Mouse (Mus musculus): ENCODE results near the gene Cdx2.

The Cdx2 gene

DNA sequence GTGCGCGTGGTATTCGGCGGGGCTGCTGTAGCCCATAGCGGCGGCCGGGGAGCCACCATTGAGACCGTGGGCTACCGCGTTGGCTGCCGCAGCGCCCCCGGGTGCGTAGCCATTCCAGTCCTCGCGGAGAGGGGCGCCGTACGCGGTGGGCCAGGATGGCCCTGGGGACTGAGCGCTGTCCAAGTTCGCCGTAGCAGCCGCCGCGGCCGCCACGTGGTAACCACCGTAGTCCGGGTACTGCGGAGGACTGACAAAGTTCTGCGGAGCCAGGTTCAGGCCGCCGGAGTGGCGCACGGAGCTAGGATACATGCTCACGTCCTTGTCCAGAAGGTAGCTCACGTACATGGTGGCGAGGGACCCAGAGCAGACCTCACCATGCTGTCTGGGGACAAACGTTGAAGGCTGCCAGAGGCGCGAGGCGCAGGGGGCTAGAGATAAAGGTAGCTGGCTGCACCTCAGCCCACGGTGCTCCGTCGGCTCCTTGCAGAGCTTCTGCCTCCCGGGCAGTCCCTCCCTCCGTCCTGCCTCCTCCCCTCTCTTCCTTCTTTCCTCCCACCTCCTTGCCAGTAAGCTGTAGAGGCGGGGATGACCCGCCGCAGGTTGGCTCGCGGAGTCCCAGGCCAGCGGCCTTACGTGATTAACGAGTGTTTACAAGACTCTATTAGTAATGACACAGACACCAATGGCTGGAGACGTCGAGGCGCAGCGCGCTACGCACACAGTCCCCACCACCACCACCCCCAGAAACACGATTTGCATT lies at the start of gene Cdx2:
Gene Cdx2, minus strand, starts transcription at position 633 of the 760 bp plus-strand sequence.
- no peak for DNase-seq (ENCODE audit: low spot score in 2 of 2)

DNA sequence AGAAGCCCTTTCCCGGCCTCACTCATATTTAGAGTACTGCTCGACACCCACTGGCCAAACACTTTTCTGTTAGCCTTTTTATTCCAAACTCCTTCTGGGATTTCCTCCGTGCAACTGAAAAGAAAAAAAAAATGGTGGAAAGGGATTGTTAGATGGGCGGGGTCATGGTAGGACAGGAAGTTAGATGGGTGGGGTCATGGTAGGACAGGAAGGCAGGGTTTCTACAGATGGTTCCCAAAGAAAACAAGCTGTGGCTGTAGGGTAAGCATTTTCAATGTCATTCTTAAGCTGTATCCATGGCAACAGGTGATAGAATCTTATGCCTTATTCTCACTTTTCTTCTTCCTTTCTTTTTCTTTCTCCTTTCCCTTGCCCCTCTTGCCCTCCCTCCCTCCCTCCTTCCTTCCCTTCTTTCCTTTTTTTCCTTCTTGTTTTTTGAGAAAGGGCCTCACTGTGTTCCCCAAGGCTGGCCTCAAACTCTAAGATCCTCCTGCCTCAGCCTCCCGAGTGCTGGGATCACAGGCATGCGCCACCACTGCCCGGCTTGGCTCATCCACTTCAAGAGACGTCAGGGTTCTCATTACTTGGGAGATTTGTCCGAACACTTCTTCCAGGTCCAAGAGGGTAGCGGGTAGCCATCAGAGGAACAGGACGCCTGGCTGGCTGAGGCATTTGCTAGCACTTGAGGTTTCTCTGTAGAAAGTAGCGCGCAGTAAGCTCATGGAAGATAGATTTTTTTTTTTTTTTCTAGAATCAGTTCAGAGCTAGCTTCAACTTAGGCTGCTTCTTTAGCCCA lies 49.4 kb upstream of the Cdx2 start:
- DNase-seq (ENCODE audit: low spot score in 2 of 2) = no peak

DNA sequence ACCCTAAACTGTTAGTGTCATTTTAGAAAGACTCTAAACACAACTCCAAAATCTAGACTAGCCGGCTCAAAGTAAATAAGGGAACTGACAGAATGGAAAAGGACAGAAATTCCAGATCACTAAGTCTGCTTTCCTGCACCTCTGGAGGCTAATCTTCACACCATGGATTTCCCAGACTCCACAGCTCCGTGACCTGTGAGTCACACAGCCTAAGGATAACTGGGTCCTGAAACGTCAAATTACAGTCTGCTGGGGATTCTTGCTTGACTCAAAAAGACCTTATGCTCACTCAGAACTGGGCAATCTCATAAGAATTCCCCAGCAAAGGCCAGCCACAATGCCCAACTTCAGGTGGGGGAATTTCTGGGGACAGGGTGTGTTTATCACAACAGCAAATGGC lies 48.7 kb upstream of the Cdx2 start:
- DNase-seq (ENCODE audit: low spot score in 2 of 2) = no peak

DNA sequence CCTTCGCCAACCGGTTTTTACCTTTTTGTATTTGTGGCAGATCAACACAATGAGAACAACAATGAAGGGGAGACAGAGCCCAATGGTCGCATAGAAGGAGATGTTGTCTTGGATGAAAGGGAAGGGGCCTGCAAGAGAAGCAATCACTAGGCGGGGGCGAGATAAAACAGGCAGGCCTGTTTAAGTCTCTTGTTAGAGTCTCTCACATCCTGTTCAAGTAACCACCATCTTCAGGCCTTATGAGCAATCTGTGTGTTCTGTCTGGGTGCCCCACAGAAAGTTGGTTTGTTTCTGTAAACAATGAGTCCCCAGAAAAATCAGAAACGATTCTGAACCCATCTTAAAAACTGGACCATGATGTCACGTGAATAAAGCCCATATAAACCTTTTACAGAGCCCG lies 47.9 kb upstream of the Cdx2 start:
- DNase-seq (ENCODE audit: low spot score in 2 of 2) = no peak

DNA sequence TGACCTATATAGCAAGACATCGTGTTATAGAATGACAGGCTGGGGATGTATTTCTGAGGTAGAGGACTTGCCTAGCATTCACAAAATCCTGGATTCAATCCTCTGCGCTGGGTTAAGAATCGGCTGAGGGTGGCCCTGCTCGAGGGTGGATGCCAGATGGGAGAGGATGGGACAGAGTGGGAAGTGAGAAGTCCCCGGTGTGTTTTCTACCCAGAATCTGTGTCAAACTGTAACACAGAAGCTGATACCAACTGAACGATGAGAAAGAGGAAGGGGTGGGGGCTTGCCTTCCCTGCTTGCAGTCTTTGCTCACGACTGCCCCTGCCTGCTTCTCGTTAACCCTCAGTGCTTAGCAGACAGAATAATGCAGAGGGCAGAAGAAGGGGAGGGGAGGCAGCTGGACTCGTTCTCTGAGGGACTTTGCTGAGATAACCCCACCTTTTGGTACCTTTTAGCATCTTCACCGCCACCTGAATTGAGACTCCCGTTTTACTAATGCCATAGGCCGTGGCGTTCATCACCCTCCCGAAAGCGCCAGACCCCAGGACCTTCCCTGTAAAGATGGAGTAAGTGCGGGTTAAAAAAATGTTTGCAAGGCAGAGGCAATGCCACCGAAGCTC lies 47.2 kb upstream of the Cdx2 start:
- no peak for DNase-seq (ENCODE audit: low spot score in 2 of 2)

DNA sequence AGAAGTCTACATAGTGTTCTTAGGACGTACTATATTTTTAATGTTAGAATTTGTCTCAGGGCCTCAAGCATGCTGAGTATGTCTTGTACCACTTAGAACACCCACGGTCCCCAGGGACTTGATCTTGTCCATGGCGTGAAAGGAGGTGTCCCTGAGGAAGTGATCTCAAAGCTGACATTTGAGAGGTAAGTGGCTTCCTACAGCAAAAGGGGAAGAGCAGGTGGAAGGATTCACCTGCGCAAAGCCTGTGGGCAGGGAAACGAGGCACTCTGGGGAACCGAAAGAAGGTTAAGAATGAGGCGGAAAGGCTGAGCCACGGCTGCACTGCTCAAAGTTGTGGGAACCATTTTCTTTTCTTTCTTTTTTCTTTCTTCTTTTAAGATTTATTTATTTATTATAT lies 44.9 kb upstream of the Cdx2 start:
- peak in 1 of 2 experiments; percentile 50 for DNase-seq (ENCODE audit: low spot score in 2 of 2)

DNA sequence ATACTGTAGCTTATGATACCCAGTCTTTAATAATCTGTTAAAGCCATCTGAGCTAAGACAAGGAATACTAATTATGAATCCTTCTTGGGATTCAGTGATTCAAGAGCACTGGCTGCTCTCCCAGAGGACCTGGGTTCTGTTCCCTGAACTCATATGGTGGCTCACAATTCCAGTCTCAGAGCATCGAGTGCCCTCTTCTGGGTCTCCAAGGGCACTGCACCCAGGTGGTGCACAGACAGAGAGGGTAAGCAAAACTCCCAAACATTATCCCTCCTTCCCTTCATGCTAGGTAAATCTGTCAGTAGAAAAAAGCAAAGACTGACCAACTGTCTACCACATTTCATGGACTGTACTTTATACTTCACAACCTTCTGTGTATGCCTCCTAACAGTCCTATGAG lies 38.9 kb upstream of the Cdx2 start:
- DNase-seq (ENCODE audit: low spot score in 2 of 2) = no peak

DNA sequence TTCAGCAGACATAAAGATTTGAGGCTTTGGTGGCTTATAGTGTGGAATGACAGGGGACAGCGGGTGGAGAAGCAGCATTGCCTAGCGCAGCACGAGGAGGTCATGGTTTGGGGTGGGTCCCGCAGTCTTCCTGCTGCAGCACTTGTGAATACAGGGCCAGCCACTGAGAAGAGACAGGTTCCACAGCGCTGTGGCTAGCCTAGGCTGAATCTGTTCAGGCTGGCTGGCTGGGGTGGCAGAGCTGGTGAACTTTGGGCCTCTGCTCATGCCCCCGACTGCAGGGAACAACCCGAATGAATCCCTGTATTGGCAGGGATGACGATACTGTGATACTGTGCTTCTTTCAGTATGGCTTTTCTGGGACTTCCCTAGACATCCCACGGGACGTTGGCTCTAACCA lies 36.8 kb upstream of the Cdx2 start:
- no peak for DNase-seq (ENCODE audit: low spot score in 2 of 2)

DNA sequence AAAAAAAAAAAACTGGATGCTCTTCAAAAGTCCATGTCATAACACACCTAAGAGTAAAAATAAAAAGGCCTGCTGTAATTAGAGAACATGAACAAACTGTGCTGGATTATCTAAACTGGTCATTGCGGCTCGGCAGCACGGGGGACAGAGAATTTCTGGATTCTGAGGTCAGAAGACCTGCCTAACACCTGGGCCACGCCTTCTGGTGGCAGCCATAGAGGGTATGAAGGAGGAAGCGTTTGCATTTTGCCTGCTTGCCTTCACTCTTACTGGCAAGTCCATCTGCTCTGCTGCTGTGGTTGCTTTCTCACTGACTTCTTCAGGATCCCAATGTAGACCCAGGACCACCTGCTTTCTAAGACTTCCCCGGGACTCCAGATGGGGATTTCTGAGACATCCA lies 35.8 kb upstream of the Cdx2 start:
- DNase-seq (ENCODE audit: low spot score in 2 of 2) = no peak

DNA sequence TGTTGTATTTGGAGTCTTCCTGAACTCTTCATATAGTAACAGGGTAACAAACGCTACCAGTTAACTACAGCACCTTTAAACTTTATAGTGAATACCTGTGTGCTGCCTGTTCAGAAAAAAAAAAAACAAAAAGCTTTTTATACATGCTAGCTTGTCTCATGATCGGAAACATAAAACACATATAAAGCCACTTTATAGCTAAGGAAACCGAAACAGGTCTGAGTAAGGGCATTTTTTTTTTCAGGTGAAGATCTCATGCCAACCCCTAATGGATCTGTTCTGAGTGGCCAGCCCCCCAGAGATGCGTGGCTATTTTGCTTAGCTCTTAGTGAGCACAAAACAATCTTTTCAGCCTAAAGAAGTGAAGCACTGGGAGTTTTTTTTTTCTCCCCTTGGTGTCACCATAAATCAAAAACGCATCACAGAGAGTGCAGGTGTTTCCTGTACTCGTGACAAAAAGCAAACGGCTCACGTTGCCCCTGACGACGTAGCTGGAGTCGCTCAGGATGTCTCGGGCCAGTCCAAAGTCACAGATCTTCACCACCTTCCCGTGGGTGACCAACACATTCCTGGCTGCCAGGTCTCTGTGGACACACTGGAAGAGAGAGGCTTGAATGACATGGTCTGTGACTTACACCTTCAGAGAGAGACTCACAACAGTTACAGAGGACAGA lies 33.8 kb upstream of the Cdx2 start:
- DNase-seq (ENCODE audit: low spot score in 2 of 2) = peak; percentile 4 to 81

DNA sequence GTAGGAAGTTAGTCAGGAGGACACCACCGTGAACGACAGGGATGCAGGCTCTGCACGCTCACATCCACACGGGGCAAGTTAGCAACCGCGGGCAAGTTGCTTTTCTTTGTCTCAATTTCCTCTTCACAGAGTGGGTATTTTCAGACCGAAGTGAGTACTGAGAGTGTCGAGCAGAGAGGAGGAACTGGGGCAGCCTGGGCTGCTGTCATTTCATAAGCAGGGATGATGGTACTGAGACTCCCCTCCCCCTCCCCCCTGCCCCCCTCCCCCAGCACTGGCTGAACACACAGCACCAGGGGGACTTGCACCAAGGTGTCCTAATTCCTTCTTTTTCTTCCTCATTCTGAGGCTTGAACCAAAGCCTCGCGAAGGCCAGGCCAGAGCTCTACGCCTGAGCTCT lies 32.5 kb upstream of the Cdx2 start:
- peak in 1 of 2 experiments; percentile 62 for DNase-seq (ENCODE audit: low spot score in 2 of 2)

DNA sequence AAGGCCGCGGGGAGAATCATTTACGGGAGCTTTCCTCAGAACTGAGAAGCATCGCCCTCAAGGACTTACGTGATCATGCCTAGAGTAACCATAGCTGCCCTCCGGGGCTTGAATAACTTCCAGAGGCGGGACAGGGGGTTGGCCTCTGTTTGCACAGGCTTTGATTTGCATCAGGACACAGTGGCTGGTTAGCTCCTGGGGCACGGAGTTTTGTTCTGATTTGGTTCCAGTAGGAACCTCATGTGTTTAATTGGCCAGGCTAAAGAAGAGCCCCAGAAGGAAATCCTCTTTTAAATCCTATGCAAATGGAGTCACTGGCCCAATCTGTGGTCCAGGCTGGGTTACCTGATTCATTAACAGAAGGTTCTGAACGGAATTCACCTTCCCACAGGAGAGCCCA lies 31.9 kb upstream of the Cdx2 start:
- peak in 1 of 2 experiments; percentile 66 for DNase-seq (ENCODE audit: low spot score in 2 of 2)

DNA sequence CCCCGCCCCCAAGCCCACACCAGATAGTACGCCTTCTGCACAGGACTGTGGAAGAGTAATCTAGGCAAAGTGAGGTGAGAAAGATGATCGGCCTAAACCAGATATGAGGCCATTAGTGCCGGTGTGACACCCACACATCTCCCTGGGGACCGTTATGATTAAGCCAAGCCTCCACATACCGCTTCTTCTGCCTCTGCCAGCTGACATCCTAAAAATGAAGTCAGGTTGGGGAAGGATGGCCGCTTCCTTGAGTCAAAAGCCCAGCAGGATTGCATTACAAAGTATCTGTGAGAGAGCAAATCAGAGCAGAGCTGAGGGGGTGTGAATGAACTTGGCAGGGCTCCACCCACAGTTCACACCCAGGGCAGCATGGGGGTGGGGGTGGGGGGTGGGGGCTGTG lies 25.6 kb upstream of the Cdx2 start:
- DNase-seq (ENCODE audit: low spot score in 2 of 2) = peak in 1 of 2 experiments; percentile 32

DNA sequence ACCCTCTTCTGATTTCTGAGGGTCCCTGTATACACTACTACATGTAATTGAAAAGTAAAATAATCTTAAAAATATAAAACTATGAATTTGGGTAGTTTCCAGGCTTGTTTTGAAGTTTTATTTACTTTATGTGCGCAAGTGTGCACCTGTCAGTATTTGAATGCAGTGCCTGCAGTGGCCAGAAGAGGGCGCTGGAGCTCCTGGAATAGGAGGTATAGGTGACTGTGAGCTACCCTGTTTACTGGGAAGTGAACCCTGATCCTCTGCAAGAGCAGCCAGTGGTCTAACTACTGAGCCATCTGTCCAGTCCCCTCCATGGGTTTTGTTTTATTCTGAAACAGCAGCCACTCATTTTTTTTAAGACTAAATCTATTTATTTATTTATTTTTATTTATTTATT lies 24.5 kb upstream of the Cdx2 start:
- peak; percentile 24 to 81 for DNase-seq (ENCODE audit: low spot score in 2 of 2)

DNA sequence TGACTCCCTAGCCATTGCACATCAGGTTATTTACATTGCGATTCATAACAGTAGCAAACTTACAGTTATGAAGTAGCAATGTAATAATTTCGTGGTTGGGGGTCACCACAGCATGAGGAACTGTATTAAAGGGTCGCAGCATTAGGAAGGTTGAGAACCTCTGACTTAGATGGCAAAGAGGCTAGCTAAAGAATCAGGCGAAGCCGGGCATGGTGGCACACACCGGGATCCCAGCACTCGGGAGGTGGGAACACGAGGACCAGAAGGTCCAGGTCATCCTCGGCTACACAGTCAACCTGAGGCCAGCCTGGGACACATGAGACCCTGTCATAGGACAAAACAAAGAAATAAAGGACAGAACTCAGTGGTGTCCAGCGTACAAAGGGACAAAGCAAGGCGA lies 22.9 kb upstream of the Cdx2 start:
- no peak for DNase-seq (ENCODE audit: low spot score in 2 of 2)

DNA sequence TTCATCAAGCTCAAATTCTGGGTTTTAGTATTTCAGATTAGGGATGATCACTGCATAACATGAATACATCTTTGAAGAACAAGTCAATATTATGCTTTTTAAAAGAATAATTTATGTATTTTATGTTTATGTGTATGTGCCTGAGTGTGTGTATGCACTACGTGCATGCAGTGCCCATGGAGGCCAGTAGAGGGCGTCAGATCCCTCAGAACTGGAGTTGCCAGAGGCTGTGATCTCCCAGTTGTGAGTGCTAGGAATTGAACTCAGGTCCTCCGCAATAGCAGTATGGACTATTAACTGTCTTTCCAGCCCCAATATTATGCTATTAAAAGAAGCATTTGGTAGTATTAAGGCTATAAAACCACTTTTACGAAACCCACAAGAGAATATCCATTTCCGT lies 20.6 kb upstream of the Cdx2 start:
- no peak for DNase-seq (ENCODE audit: low spot score in 2 of 2)

DNA sequence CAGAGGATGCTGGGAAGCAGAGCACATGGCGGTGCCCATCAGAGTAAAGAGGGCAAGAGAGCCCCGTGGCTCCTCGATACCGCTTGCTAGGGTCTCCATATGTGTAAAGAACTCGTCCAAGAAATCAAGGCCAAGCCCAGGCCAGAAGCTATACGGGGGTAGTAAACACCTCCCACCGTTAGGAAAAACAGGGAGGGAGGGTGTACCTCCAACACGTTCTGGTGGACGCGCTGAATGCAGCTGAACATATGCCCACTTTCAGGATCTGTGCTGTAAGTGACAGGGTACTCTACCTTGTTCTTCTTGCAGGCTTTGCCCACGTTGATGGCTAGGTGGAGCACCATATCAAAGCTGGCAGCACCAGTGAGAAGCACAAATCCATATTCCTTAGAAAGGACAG lies 18.9 kb upstream of the Cdx2 start:
- DNase-seq (ENCODE audit: low spot score in 2 of 2) = no peak

DNA sequence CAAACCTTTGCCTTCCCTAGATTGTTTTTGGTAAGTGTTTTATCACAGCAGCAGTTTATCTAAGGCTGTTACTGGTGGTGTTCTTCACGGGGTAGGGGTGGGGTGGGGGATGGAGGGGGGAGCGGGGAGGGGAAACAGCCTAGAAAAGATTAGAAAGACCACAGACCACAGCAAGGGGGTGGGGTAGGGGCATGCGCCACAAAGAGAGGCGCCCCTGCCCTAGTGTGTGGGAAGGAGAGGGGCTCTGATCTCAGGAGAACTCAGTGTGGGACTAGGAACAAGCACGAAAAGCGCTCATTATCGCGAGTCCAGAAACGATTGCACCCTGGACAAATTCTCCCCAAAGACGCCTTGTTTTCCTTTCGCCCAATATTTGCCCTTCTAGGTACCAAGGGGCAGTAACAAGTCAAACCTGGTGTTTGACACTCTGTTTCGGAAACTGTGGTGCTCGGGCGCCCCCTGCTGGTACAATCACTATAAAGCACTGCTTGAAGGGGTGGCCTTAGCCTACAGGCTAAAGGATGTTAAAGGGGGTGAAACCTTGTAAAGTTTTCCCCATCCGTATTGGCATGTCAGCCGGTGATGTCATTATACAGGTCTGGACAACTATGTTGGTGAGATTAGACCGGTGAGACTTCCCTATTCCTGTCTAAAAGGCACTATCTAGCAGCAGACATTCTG lies 16.3 kb upstream of the Cdx2 start:
- peak; percentile 56 to 83 for DNase-seq (ENCODE audit: low spot score in 2 of 2)

DNA sequence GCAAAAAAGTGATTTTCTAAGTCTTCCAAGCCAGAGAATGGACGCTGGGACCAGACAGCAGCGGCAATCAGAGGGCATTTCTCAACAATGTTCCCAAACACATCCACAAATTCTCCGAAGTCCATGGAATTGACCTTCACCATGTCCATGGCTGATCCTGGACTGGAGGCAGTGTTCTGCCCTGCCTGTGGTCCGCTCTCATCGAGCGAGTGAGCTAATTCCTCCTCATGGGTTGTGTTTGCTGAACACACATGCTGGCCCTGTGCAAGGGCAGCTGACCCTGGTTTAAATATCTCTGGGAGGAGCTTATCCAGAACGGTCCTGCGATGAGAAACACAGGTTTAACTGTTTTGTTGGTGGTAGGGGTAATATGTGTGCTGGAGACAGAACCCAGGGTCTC lies 15.1 kb upstream of the Cdx2 start, which contains the start of gene Urad:
Gene Urad, minus strand, starts transcription at position 258 of the 400 bp plus-strand sequence.
- DNase-seq (ENCODE audit: low spot score in 2 of 2) = no peak

DNA sequence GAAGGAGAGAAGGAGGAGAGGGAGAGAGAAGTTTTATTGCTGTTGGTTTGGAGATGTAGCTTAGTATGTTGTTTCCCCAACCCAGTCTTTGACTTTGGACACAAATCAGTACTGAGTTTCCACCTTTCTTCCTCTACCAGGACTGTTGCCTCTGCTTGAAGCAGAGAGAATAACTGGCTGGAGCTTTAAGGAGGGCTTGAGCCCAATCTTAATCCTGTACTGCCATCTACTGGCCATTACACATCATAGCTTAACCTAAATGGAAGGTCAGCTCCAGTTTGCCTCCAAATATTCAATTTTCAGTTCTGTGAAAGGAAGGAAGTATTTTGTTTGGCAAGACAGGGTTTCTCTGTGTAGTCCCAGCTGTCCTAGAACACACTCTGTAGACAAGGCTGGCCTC lies 12.6 kb upstream of the Cdx2 start:
- DNase-seq (ENCODE audit: low spot score in 2 of 2) = peak in 1 of 2 experiments; percentile 31

DNA sequence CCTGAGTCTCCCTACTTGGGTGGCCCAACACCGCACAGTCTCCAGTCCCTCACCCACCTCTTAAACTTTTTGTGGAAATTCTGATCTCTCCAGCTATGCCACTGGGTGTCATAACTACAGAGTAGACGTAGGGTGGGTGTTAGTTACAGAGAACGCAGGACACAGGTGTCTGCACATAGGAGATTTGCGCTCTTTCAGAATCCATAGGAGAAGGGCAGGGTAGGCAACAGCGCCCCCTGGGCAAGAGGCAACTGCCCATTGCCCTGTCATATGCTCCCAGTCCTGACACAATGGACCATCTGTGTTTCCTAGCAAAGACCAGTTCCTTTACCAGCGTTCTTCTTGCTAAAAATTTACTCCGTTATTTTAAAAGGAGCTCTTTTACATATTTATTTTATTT lies 10.9 kb upstream of the Cdx2 start:
- DNase-seq (ENCODE audit: low spot score in 2 of 2) = no peak

DNA sequence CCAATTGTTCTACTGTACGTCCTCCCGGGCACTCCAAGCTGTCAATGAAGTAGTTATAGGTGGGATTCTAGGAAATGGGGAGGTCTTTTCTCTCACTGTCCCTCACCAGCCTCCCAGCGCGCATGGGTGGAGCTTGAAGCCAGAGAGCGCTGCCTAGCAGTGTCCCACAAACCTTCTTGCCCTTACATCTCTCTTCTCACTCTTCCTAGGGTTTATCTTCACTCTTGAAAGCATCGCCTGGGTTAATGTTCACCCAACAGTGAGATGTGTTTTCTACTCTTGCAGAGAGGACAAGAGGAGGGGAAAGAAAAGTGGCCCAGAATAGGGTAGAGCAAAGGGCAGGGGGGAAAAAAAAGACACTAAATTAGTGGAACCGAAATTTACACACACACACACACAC lies 10.3 kb upstream of the Cdx2 start:
- DNase-seq (ENCODE audit: low spot score in 2 of 2) = no peak

All from natural killer cell, adult 2 months (primary cell).